Mouse (Mus musculus) embryonic facial prominence, embryonic 15.5 days (tissue): ENCODE measurements around the gene Slc16a14. TPM values are rescaled to one million over a fixed set of nuclear protein-coding genes. Genes with fewer than 3 reads are reported as not detected.
A peak's percentile ranks its signal among the peaks of the same experiment; 100 is the strongest.
"Not testable (repeated sequence)": the region's sequence is repeated elsewhere in the genome, so short reads cannot be mapped to it uniquely, and the experiment has no call there.

Experiments
- ATAC-seq: fragments of 200-750 bp; cut with Nextera tagmentation; 2 replicates; pipeline ENCODE4 v1.8.0; 2017; ENCODE audit warnings: low read depth, moderate TSS enrichment; ENCODE audit not compliant: insufficient number of reproducible peaks, low FRiP score, low TSS enrichment
- H3K27ac ChIP-seq: fragments of 300-500 bp; sonication (generic); replicated peaks from 2 replicates; pipeline ENCODE4 v1.5.1; 2015; ENCODE audit warnings: mild to moderate bottlenecking, inconsistent platforms
- H3K27me3 ChIP-seq: fragments of 300-500 bp; sonication (generic); 2 replicates; pipeline ENCODE4 v1.6.1; 2015; ENCODE audit warnings: inconsistent platforms
- H3K36me3 ChIP-seq: fragments of 300-500 bp; sonication (generic); 2 replicates; pipeline ENCODE4 v1.6.1; 2015; ENCODE audit warnings: mild to moderate bottlenecking, inconsistent platforms
- H3K4me1 ChIP-seq: fragments of 300-500 bp; sonication (generic); 2 replicates; pipeline ENCODE4 v1.6.1; 2015; ENCODE audit warnings: inconsistent platforms
- H3K4me2 ChIP-seq: fragments of 300-500 bp; sonication (generic); replicated peaks from 2 replicates; pipeline ENCODE4 v1.6.1; 2015; ENCODE audit warnings: mild to moderate bottlenecking, inconsistent platforms
- H3K4me3 ChIP-seq: fragments of 300-500 bp; sonication (generic); replicated peaks from 2 replicates; pipeline ENCODE4 v1.5.1; 2015; ENCODE audit warnings: mild to moderate bottlenecking, inconsistent platforms
- H3K9ac ChIP-seq: fragments of 300-500 bp; sonication (generic); 2 replicates; pipeline ENCODE4 v1.6.1; 2015; ENCODE audit warnings: inconsistent platforms
- H3K9me3 ChIP-seq: fragments of 300-500 bp; sonication (generic); replicated peaks from 2 replicates; pipeline ENCODE4 v1.6.1; 2016; ENCODE audit warnings: inconsistent platforms
- WGBS: fragments of 180-500 bp; shearing (Covaris S2); methylation state at CpG from one replicate; pipeline ENCODE4 v1.1.7; 2015; 5-methylcytosine and 5-hydroxymethylcytosine counted together
- polyA plus RNA-seq: library from polyadenylated mRNA; unstranded; fragments of >200 nt; fragmentation: Nextera tagmentation; extraction: Ambion mirVana; gene quantifications from 2 replicates; pipeline ENCODE4 v1.2.1, GENCODE M21; 2015

The Slc16a14 gene
- polyA plus RNA-seq: 0.51 and 1.0 TPM in 2 replicates

DNA sequence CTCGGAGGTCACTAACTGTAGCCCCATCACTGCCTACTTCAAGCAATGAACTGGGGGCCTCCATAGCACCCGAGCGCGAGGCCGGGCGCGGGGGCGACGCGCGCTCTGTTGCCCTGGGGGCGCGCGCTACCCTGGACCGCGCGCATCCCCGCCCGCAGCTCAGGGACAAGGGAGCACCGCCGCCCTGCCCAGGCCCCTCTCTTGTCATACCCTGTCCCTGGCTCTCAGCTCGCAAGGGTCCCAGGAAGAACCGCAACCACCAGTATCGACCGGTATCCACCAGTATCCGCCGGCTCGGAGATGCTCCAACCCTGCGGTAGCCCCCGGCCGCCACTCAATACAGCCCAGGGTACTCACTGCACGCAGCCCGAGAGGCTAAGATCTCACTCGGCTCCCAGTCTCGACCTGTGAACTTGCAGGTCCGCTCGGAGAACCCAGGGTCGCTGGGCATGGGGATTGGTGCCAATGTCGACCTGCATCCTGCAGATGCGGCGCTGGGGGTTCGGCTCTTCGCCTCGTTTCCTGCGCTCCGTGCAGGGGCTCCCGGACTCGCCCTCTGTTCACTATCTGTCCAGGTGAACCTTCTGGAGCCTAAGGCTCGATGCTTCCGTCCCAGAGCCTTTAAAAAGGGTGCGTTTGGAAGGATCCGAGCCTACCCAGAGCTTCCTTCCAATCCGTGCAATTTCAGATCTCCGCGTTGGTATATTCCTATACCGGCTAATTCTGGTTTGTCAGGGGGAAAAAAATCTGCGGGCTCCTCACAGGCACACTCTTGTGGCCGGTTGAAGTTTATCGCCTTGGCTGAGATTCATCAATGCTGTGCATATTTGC lies at the start of gene Slc16a14:
Gene Slc16a14 (minus strand): TSS at position 632 of the 831 bp plus-strand sequence.
- peaks cover 17% of the 10 kb centered on the region for H3K27me3 ChIP-seq
- no peaks in the 10 kb centered on the region for H3K9me3 ChIP-seq
- peak; percentile 63; the same call in 1 of the 2 replicates for ATAC-seq
- peak within 1 kb of the TSS; percentile 94 for H3K4me2 ChIP-seq
- WGBS: under 1% methylated on average over 59 of the region's 59 CpGs
- peak within 1 kb of the TSS; percentile 21; the same call in 1 of the 2 replicates for H3K9ac ChIP-seq
- no peak within 1 kb of the TSS for H3K27ac ChIP-seq
- H3K36me3 ChIP-seq: no peaks in the 10 kb centered on the region
- H3K4me3 ChIP-seq: peak within 1 kb of the TSS; percentile 51
- peaks cover 11% of the 10 kb centered on the region for H3K4me1 ChIP-seq

DNA sequence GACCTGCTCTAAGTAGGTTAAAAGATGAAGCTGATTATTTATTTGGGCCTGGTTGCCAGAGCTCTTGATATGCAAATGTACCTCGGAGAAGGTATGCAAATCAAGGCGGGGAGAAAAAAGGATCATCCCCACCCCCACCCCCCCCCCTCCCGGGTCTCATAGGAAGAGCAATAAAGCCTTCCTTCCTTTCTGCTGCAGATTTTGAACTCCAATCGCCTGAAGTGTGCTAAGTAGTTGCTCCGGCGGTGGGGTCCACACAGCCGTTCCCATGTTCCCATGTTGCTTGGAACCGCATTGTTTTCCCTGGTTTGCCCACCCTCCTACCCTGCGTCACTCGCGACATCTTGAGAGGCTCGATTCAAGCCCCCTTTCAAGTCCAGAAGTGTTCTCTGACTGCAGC lies 26.8 kb upstream of the Slc16a14 start:
- ATAC-seq, H3K27me3 ChIP-seq, H3K36me3 ChIP-seq, H3K9ac ChIP-seq, H3K4me3 ChIP-seq, H3K9me3 ChIP-seq, H3K4me2 ChIP-seq, H3K27ac ChIP-seq, H3K4me1 ChIP-seq: not testable (repeated sequence)
- WGBS: 9% methylated on average over 12 of the region's 12 CpGs

DNA sequence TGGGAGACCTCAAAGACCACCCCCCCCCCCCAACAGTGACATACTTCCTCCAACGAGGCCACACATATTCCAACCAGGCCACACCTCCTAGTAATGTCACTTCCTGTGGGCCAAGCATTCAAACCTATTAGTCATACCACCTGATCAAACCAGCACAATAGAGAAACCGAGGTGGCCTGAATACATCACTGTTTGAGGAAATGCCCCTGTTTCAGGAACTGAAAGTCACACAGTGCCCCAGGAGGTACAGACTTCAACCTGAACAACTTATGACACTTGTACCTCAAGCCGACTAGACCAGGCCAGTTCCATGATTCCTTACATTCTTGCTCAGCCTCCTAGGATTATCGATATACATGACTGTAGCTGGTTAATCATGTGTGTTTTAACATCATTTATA lies 22.8 kb upstream of the Slc16a14 start:
- H3K27me3 ChIP-seq, H3K4me1 ChIP-seq, H3K9me3 ChIP-seq, H3K9ac ChIP-seq, H3K4me2 ChIP-seq, H3K4me3 ChIP-seq, H3K27ac ChIP-seq, H3K36me3 ChIP-seq, ATAC-seq: not testable (repeated sequence)
- 76% methylated on average over 4 of the region's 4 CpGs for WGBS

DNA sequence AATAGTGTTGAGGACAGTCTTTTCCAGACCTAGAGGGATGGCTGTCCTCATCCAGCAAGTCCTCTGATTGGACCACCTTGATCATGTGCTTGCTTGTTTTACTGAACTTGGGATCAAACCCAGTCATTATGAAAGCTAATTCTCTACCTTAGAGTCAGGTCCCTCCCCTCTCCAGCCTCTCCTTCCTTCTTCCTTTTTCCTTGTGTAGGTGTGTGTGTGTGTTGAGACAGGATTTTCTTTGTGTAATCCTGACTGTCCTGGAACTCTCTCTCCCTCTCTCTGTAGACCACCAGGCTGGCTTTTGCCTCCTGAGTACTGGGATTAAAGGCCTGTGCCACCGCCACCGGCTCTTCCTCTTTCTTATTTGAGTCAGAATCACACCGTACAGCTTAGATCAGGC lies 21.8 kb upstream of the Slc16a14 start:
- not testable (repeated sequence) for H3K9me3 ChIP-seq, H3K4me1 ChIP-seq, H3K4me3 ChIP-seq, H3K4me2 ChIP-seq, H3K9ac ChIP-seq, ATAC-seq, H3K27ac ChIP-seq, H3K27me3 ChIP-seq, H3K36me3 ChIP-seq
- WGBS: 83% methylated on average over 3 of the region's 3 CpGs

DNA sequence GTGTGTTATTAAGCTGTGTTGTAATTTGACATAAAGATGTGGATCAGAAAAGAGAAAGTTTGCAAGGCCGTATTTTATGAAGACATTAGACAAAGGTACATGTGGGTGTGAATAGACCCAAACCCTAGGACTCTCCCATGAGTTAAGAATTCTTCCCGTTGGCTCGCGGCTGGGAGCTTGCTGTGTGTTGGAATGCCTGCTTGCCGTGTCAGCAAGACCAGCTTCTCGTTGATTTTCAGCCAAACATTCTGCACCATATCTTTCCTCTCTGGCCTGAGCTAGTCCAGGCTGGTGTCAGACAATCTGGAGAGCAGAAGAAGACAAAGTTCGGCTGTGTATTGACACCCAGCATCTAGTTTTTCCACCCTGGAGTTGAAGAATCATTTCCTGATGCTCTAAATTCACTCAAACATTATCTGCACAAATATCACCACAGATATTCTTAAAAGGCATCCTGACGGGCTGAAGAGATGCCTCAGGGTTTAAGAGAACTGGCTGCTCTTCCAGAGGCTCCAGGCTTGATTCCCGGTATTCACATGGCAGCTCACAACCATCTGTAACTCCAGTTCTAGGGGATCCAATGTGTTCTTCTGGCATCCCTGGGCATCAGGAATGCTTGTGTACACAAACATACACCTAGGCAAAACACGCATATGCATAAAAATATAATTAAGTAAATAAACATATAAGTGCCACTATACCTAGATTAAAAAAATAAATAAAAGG lies 17.7 kb upstream of the Slc16a14 start:
- no peaks in the 10 kb centered on the region for H3K27me3 ChIP-seq
- 69% methylated on average over 10 of the region's 10 CpGs for WGBS
- H3K9ac ChIP-seq: no peak overlapping the region
- ATAC-seq: no peak
- H3K9me3 ChIP-seq: no peaks in the 10 kb centered on the region; the same call in 1 of the 2 replicates
- no peak overlapping the region for H3K27ac ChIP-seq
- H3K4me2 ChIP-seq: no peak overlapping the region
- no peaks in the 10 kb centered on the region for H3K36me3 ChIP-seq
- no peaks in the 10 kb centered on the region for H3K4me1 ChIP-seq
- H3K4me3 ChIP-seq: no peak overlapping the region

DNA sequence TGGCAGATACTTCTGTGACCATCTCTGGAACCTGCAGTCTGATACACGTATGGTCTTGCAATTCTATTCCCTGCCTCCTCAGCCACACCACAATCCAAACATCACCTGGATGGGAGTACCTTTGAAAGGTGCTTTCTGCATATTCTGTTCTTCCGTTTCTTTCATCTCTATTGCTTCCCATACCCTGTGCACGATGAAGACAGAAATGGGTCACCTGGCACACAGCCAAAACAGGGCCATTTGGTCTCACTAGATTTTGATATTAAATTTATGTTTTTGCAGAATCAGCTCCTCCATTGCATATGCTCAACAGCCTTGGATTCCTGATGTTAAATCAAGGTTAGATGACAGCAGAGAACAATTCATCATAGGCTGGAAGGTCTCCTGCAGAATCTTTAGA lies 16.6 kb upstream of the Slc16a14 start:
- no peak overlapping the region for H3K4me3 ChIP-seq
- no peaks in the 10 kb centered on the region for H3K4me1 ChIP-seq
- H3K36me3 ChIP-seq: no peaks in the 10 kb centered on the region
- H3K4me2 ChIP-seq: no peak overlapping the region
- no peaks in the 10 kb centered on the region for H3K9me3 ChIP-seq
- no peaks in the 10 kb centered on the region for H3K27me3 ChIP-seq
- ATAC-seq: no peak
- no peak overlapping the region for H3K27ac ChIP-seq
- no peak overlapping the region for H3K9ac ChIP-seq
- 75% methylated on average over 3 of the region's 3 CpGs for WGBS

DNA sequence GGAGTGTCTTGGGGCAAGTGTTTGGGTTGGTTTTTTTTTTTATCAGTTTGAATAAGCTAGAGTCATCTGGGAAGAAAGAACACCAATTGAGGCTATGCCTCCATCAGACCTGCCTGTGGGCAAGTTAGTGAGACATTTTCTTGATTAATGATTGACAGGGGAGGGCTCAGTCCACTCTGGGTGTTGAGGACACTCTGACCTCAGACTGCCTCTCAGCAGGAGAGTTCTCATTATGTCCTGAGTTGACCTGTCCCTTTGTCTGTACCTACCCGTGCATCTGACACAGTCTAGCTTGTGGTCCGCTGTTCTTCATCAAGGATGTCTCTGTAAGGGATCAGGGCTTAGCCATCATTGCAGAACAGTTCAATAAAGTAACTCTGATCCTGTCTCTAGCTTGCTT lies 12.5 kb upstream of the Slc16a14 start:
- H3K27ac ChIP-seq: no peak overlapping the region
- 67% methylated on average over 2 of the region's 2 CpGs for WGBS
- no peaks in the 10 kb centered on the region for H3K36me3 ChIP-seq
- H3K4me3 ChIP-seq: no peak overlapping the region
- no peak for ATAC-seq
- H3K4me2 ChIP-seq: no peak overlapping the region
- no peaks in the 10 kb centered on the region for H3K4me1 ChIP-seq
- no peaks in the 10 kb centered on the region for H3K9me3 ChIP-seq
- H3K9ac ChIP-seq: no peak overlapping the region
- no peaks in the 10 kb centered on the region for H3K27me3 ChIP-seq

DNA sequence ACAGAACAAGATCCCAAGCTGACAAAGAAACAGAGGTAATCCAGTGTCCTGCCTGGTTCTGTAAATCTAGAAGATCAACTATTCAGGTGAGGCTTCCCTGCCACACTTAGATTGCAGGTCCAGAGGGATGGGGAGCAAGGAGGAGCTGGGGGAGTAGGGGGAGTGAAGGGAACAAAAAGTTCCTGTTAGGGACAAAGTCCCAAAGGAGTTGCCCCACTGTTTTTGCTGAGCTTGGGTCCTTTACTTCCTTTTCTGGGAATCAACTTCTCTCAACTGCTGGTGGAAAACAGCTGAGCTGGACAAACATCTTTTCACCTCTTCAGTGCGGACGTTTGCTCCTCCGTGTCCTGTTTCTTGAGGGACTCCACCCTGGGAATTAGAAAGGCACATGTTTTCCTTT lies 11.0 kb upstream of the Slc16a14 start:
- H3K36me3 ChIP-seq: no peaks in the 10 kb centered on the region
- no peak overlapping the region for H3K27ac ChIP-seq
- H3K27me3 ChIP-seq: no peaks in the 10 kb centered on the region
- H3K4me1 ChIP-seq: no peaks in the 10 kb centered on the region
- no peak for ATAC-seq
- no peak overlapping the region for H3K9ac ChIP-seq
- no peaks in the 10 kb centered on the region for H3K9me3 ChIP-seq
- no peak overlapping the region for H3K4me2 ChIP-seq
- WGBS: 78% methylated on average over 3 of the region's 3 CpGs
- no peak overlapping the region for H3K4me3 ChIP-seq

DNA sequence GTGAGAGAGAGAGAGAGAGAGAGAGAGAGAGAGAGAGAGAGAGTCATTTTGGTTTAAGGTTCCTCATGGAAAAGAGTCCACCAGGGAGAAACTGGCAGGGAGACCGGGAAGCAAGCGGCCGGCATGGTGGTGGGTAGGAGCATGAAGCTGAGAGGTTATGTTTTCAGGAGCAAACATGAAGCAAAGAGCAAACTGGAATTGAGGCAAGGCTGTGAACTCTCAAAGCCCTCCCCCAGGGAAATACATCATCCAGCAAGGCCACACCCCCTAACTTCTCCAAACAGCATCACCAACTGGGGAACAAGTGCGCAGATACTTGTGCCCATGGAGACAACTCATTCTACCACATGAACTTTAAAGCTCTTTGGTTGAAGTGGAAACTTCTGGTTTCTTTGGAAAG lies 8.6 kb upstream of the Slc16a14 start:
- 96% methylated on average over 4 of the region's 4 CpGs for WGBS
- Histone ChIP-seq H3K27me3 (no peaks in the 10 kb centered on the region), H3K4me2 (no peak overlapping the region), H3K27ac (no peak overlapping the region), H3K9me3 (no peaks in the 10 kb centered on the region), H3K4me1 (no peaks in the 10 kb centered on the region), H3K36me3 (no peaks in the 10 kb centered on the region), H3K4me3 (no peak overlapping the region), H3K9ac (no peak overlapping the region)
- ATAC-seq: no peak

DNA sequence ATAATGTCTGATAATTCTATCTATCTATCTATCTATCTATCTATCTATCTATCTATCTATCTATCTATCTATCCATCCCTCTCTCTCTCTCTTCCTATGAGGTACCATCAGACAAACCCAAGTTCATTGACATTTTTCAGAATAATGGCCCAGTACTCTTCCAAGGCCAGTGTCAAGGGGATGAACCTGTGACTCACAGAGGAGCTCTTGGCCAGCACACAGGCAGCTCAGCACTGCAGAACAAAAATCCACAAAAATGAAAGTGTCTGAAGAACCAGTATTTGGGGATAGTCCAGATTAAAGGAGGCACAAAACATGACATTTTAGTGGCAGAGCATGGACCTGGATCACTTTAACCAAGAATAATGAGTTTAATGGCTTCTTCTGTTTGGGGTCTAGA lies 7.7 kb upstream of the Slc16a14 start:
- Histone ChIP-seq H3K4me3 (no peak overlapping the region), H3K9me3 (no peaks in the 10 kb centered on the region), H3K36me3 (no peaks in the 10 kb centered on the region), H3K4me1 (no peaks in the 10 kb centered on the region), H3K27ac (no peak overlapping the region), H3K27me3 (no peaks in the 10 kb centered on the region), H3K9ac (no peak overlapping the region), H3K4me2 (no peak overlapping the region)
- ATAC-seq: no peak

DNA sequence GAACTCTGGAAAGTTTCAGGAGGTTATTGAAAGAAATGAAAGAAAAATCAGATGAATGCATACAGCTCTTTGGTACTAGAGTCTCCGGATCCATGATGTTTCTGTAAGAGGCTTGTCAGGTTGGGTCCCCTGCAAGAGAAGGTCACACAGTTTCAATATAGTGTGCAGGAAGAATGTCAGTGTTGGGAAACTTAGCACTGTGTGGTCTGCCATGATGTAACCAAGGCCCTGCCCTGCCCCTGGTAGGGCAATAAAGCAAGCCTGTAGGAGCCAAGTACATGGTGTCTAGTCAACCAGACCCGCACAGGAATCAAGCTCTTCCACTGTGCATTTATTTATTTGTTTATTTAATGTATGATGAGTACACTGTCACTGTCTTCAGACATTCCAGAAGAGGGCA lies 5.4 kb upstream of the Slc16a14 start:
- Histone ChIP-seq H3K27me3 (no peaks in the 10 kb centered on the region), H3K9ac (no peak overlapping the region), H3K9me3 (no peaks in the 10 kb centered on the region), H3K36me3 (no peaks in the 10 kb centered on the region), H3K4me3 (no peak overlapping the region), H3K4me2 (no peak overlapping the region), H3K27ac (no peak overlapping the region), H3K4me1 (no peaks in the 10 kb centered on the region)
- no peak for ATAC-seq
- 97% methylated on average over 2 of the region's 2 CpGs for WGBS
